Mouse (Mus musculus): Measurements from ENCODE around the gene Npsr1. TPM values are rescaled to one million over a fixed set of nuclear protein-coding genes. Genes with fewer than 3 reads are reported as not detected.

Npsr1 gene
- polyA plus RNA-seq, 1 experiment from 2014 or later, result 0.36 TPM

- Histone ChIP-seq H3K27ac (ENCODE audit: low read length) (no peak overlapping the region), H3K4me3 (ENCODE audit: low read length) (no peak overlapping the region), H3K9me3 (ENCODE audit: low read length) (no peaks in the 10 kb centered on the region), H3K4me2 (replicated peaks; ENCODE audit: low read depth, low read length) (no peak overlapping the region), H3K36me3 (ENCODE audit: insufficient read depth, low read length) (no peaks in the 10 kb centered on the region), H3K4me1 (ENCODE audit: insufficient read depth, low read length) (no peaks in the 10 kb centered on the region), H3K27me3 (ENCODE audit: insufficient read depth, low read length) (no peaks in the 10 kb centered on the region), H3K9ac (replicated peaks; ENCODE audit: low read length) (no peak overlapping the region)
- no peak for ATAC-seq (ENCODE audit: low FRiP score, low TSS enrichment)
- WGBS, result 86% methylated on average over 5 of the region's 5 CpGs
Observed at GRCm38 (mm10) chr9:24284239-24285084, 186.7 kb downstream of the Npsr1 start.

GRCm38 (mm10) chr9:24285419-24285818, 187.6 kb downstream of the Npsr1 start:
- Histone ChIP-seq H3K4me1 (ENCODE audit: insufficient read depth, low read length) (no peaks in the 10 kb centered on the region), H3K9me3 (ENCODE audit: low read length) (no peaks in the 10 kb centered on the region), H3K27ac (ENCODE audit: low read length) (no peak overlapping the region), H3K36me3 (ENCODE audit: insufficient read depth, low read length) (no peaks in the 10 kb centered on the region), H3K27me3 (ENCODE audit: insufficient read depth, low read length) (no peaks in the 10 kb centered on the region), H3K4me3 (ENCODE audit: low read length) (no peak overlapping the region), H3K9ac (replicated peaks; ENCODE audit: low read length) (no peak overlapping the region), H3K4me2 (replicated peaks; ENCODE audit: low read depth, low read length) (no peak overlapping the region)
- WGBS, result 93% methylated on average over 5 of the region's 5 CpGs
- no peak for ATAC-seq (ENCODE audit: low FRiP score, low TSS enrichment)

GRCm38 (mm10) chr9:24291385-24291784, 193.6 kb downstream of the Npsr1 start:
- H3K27ac ChIP-seq (ENCODE audit: low read length), result 0 out of 2 replicates have a peak overlapping the region, but pooled peaks have one; percentile 18
- WGBS, result 34% methylated on average over 6 of the region's 6 CpGs
- peak; percentile 70; the same call in 1 of the 2 replicates for ATAC-seq (ENCODE audit: low FRiP score, low TSS enrichment)

GRCm38 (mm10) chr9:24293252-24293959, 195.6 kb downstream of the Npsr1 start:
- Histone ChIP-seq H3K9me3 (ENCODE audit: low read length) (no peaks in the 10 kb centered on the region), H3K27me3 (ENCODE audit: insufficient read depth, low read length) (no peaks in the 10 kb centered on the region), H3K4me3 (ENCODE audit: low read length) (no peak overlapping the region), H3K4me1 (ENCODE audit: insufficient read depth, low read length) (peaks cover 4% of the 10 kb centered on the region; the same call in 1 of the 2 replicates), H3K36me3 (ENCODE audit: insufficient read depth, low read length) (no peaks in the 10 kb centered on the region), H3K4me2 (replicated peaks; ENCODE audit: low read depth, low read length) (no peak overlapping the region), H3K27ac (ENCODE audit: low read length) (no peak overlapping the region), H3K9ac (replicated peaks; ENCODE audit: low read length) (no peak overlapping the region)
- 58% methylated on average over 12 of the region's 12 CpGs for WGBS
- no peak for ATAC-seq (ENCODE audit: low FRiP score, low TSS enrichment)

More at GRCm38 (mm10) chr9:24291385-24291784, 193.6 kb downstream of the Npsr1 start:
- Histone ChIP-seq H3K4me2 (replicated peaks; ENCODE audit: low read depth, low read length) (no peak overlapping the region), H3K4me3 (ENCODE audit: low read length) (no peak overlapping the region), H3K9ac (replicated peaks; ENCODE audit: low read length) (no peak overlapping the region), H3K4me1 (ENCODE audit: insufficient read depth, low read length) (peaks cover 4% of the 10 kb centered on the region; the same call in 1 of the 2 replicates), H3K36me3 (ENCODE audit: insufficient read depth, low read length) (no peaks in the 10 kb centered on the region), H3K27me3 (ENCODE audit: insufficient read depth, low read length) (no peaks in the 10 kb centered on the region), H3K9me3 (ENCODE audit: low read length) (no peaks in the 10 kb centered on the region)

GRCm38 (mm10) chr9:24302906-24303305, 205.1 kb downstream of the Npsr1 start:
- H3K36me3 ChIP-seq (ENCODE audit: insufficient read depth, low read length), result no peaks in the 10 kb centered on the region
- no peaks in the 10 kb centered on the region for H3K4me1 ChIP-seq (ENCODE audit: insufficient read depth, low read length)
- no peaks in the 10 kb centered on the region for H3K9me3 ChIP-seq (ENCODE audit: low read length)
- no peak overlapping the region for H3K9ac ChIP-seq (replicated peaks; ENCODE audit: low read length)
- 86% methylated on average over 6 of the region's 6 CpGs for WGBS
- H3K4me2 ChIP-seq (replicated peaks; ENCODE audit: low read depth, low read length), result no peak overlapping the region
- no peak overlapping the region for H3K27ac ChIP-seq (ENCODE audit: low read length)
- no peaks in the 10 kb centered on the region for H3K27me3 ChIP-seq (ENCODE audit: insufficient read depth, low read length)
- no peak overlapping the region for H3K4me3 ChIP-seq (ENCODE audit: low read length)
- ATAC-seq (ENCODE audit: low FRiP score, low TSS enrichment), result no peak

- no peak overlapping the region for H3K9ac ChIP-seq (replicated peaks; ENCODE audit: low read length)
- H3K27ac ChIP-seq (ENCODE audit: low read length), result no peak overlapping the region
- ATAC-seq (ENCODE audit: low FRiP score, low TSS enrichment), result no peak
- no peak overlapping the region for H3K4me2 ChIP-seq (replicated peaks; ENCODE audit: low read depth, low read length)
- no peaks in the 10 kb centered on the region for H3K27me3 ChIP-seq (ENCODE audit: insufficient read depth, low read length)
- no peak overlapping the region for H3K4me3 ChIP-seq (ENCODE audit: low read length)
- H3K4me1 ChIP-seq (ENCODE audit: insufficient read depth, low read length), result no peaks in the 10 kb centered on the region
- WGBS, result 58% methylated on average over 5 of the region's 5 CpGs
- H3K36me3 ChIP-seq (ENCODE audit: insufficient read depth, low read length), result no peaks in the 10 kb centered on the region
- no peaks in the 10 kb centered on the region for H3K9me3 ChIP-seq (ENCODE audit: low read length)
Observed at GRCm38 (mm10) chr9:24306990-24307389, 209.2 kb downstream of the Npsr1 start.

GRCm38 (mm10) chr9:24307400-24307799, 209.6 kb downstream of the Npsr1 start:
- Histone ChIP-seq H3K36me3 (ENCODE audit: insufficient read depth, low read length) (no peaks in the 10 kb centered on the region), H3K4me2 (replicated peaks; ENCODE audit: low read depth, low read length) (no peak overlapping the region), H3K4me3 (ENCODE audit: low read length) (no peak overlapping the region), H3K9me3 (ENCODE audit: low read length) (no peaks in the 10 kb centered on the region), H3K9ac (replicated peaks; ENCODE audit: low read length) (no peak overlapping the region), H3K4me1 (ENCODE audit: insufficient read depth, low read length) (no peaks in the 10 kb centered on the region), H3K27me3 (ENCODE audit: insufficient read depth, low read length) (no peaks in the 10 kb centered on the region), H3K27ac (ENCODE audit: low read length) (no peak overlapping the region)
- WGBS, result 68% methylated on average over 3 of the region's 3 CpGs
- ATAC-seq (ENCODE audit: low FRiP score, low TSS enrichment), result no peak

GRCm38 (mm10) chr9:24315835-24316234, 218.0 kb downstream of the Npsr1 start:
- WGBS, result 83% methylated on average over 2 of the region's 2 CpGs
- Histone ChIP-seq H3K9ac (replicated peaks; ENCODE audit: low read length) (no peak overlapping the region), H3K4me3 (ENCODE audit: low read length) (no peak overlapping the region), H3K27ac (ENCODE audit: low read length) (no peak overlapping the region), H3K27me3 (ENCODE audit: insufficient read depth, low read length) (no peaks in the 10 kb centered on the region), H3K4me2 (replicated peaks; ENCODE audit: low read depth, low read length) (no peak overlapping the region), H3K9me3 (ENCODE audit: low read length) (no peaks in the 10 kb centered on the region), H3K4me1 (ENCODE audit: insufficient read depth, low read length) (no peaks in the 10 kb centered on the region), H3K36me3 (ENCODE audit: insufficient read depth, low read length) (no peaks in the 10 kb centered on the region)
- ATAC-seq (ENCODE audit: low FRiP score, low TSS enrichment), result no peak

- H3K27me3 ChIP-seq (ENCODE audit: insufficient read depth, low read length), result no peaks in the 10 kb centered on the region
- no peak overlapping the region for H3K4me2 ChIP-seq (replicated peaks; ENCODE audit: low read depth, low read length)
- no peak overlapping the region for H3K9ac ChIP-seq (replicated peaks; ENCODE audit: low read length)
- 75% methylated on average over 2 of the region's 2 CpGs for WGBS
- no peak overlapping the region for H3K27ac ChIP-seq (ENCODE audit: low read length)
- no peaks in the 10 kb centered on the region for H3K4me1 ChIP-seq (ENCODE audit: insufficient read depth, low read length)
- no peaks in the 10 kb centered on the region for H3K36me3 ChIP-seq (ENCODE audit: insufficient read depth, low read length)
- ATAC-seq (ENCODE audit: low FRiP score, low TSS enrichment), result no peak
- H3K9me3 ChIP-seq (ENCODE audit: low read length), result no peaks in the 10 kb centered on the region
- no peak overlapping the region for H3K4me3 ChIP-seq (ENCODE audit: low read length)
Observed at GRCm38 (mm10) chr9:24331661-24332060, 233.9 kb downstream of the Npsr1 start.

GRCm38 (mm10) chr9:24341321-24341720, 243.5 kb downstream of the Npsr1 start:
- no peak for ATAC-seq (ENCODE audit: low FRiP score, low TSS enrichment)
- H3K36me3 ChIP-seq (ENCODE audit: insufficient read depth, low read length), result no peaks in the 10 kb centered on the region

More at GRCm38 (mm10) chr9:24341321-24341720, 243.5 kb downstream of the Npsr1 start:
- Histone ChIP-seq H3K9me3 (ENCODE audit: low read length) (no peaks in the 10 kb centered on the region), H3K4me2 (replicated peaks; ENCODE audit: low read depth, low read length) (no peak overlapping the region), H3K9ac (replicated peaks; ENCODE audit: low read length) (no peak overlapping the region), H3K27me3 (ENCODE audit: insufficient read depth, low read length) (no peaks in the 10 kb centered on the region), H3K4me3 (ENCODE audit: low read length) (no peak overlapping the region), H3K4me1 (ENCODE audit: insufficient read depth, low read length) (no peaks in the 10 kb centered on the region), H3K27ac (ENCODE audit: low read length) (no peak overlapping the region)
- WGBS, result 64% methylated on average over 3 of the region's 3 CpGs

Data from kidney, embryonic 16.5 days (tissue).